Mouse (Mus musculus): Measurements from ENCODE around the gene Fam173a. TPM values are rescaled to one million over a fixed set of nuclear protein-coding genes. Genes with fewer than 3 reads are reported as not detected.

The Fam173a gene
- polyA plus RNA-seq, 1 experiment, result 114 TPM

DNA sequence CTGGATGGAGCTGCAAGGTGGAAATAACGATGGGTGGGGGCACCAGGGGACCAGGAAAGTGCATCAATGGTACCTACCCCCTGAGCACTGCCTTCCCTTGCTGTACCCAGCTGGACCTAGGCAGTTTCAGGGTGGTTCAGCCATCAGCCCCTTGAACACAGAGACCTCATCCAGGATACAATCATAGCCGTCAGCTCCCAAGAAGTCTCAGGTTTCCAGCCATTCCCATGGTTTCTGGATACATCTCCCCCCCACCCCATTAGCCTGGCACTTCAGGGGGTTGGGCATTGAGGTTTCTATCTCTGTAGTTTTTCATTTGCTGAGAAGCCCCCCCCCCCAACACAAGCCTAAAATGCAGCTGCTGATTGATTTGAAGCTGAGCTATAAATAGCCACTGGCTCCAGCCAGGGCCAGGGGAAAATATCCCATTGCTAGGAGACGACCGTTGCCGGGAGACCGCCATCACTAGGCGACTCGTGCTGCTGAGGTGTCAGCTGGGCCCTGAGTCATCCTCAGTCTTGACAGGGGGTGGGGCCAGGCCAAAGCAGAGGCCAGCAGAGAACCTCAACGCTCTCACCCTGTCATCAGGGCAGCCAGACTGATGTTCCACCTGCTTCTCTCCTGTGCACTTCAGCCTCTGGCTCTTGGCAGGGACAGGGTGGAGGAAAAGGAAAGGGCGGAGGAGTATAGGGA is 10.3 kb upstream of the Fam173a start:
- DNase-seq, result no peak
- TF ChIP-seq POLR2A (IDR thresholded peaks at IDR 0.05; ENCODE audit: borderline replicate concordance, extremely low read depth, low read depth, low read length) (no peak), CTCF (IDR thresholded peaks at IDR 0.05; ENCODE audit: insufficient read depth, low read length) (no peak)
- Histone ChIP-seq H3K4me3 (replicated peaks; ENCODE audit: extremely low read depth, low read depth, low read length) (no peak overlapping the region), H3K4me1 (ENCODE audit: control insufficient read depth, insufficient read depth, low read length) (no peaks in the 10 kb centered on the region)
- 4% methylated on average over 10 of the region's 10 CpGs for WGBS

DNA sequence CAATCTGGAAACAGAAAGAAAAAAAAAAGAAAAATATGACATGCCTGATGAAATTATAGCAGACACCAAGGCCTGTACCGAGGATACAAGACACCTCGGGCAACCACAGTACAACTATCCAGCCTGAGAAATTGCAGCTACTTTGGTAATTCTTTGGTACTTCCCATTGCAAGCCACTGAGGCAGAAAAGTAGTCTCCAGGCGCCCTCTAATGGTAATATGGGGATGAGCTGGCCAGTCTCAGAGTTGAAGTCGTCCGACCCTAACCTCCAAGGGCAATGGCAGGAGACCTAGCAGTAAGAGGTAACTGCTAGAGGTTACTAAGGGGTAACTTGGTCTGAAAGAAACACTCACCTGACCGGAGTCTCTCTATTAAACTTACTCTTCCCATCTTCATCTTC is 8.3 kb upstream of the Fam173a start:
- DNase-seq, result peak; percentile 45
- TF ChIP-seq POLR2A (IDR thresholded peaks at IDR 0.05; ENCODE audit: borderline replicate concordance, extremely low read depth, low read depth, low read length) (no peak), CTCF (IDR thresholded peaks at IDR 0.05; ENCODE audit: insufficient read depth, low read length) (peak; percentile 76)

DNA sequence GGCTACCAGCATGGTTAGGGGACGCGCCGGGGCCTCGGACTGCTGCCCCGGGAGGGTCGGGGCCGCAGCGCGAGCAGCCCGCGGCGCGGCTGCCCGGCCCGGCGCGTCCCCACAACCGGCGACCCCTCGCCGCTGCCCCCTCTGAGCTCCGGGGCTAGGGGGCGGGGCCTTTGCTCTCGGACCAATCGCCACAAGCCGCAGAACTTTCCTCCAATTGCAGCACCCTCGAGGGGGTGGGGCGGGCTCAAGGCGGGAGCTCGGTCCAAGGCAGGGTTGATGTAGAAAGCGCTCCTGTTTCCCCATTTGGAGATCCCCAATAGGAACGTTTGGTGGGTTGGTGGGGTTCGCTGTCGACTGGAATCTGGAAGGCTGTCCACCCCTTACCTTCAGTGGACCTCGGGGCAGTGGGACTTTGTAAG is 4.3 kb upstream of the Fam173a start, which contains the start of gene Metrn:
Gene Metrn (minus strand): TSS at position 186 of the 419 bp plus-strand sequence.
- WGBS, result 1% methylated on average over 35 of the region's 35 CpGs
- TF ChIP-seq CTCF (IDR thresholded peaks at IDR 0.05; ENCODE audit: insufficient read depth, low read length) (no peak), POLR2A (IDR thresholded peaks at IDR 0.05; ENCODE audit: borderline replicate concordance, extremely low read depth, low read depth, low read length) (no peak)
- Histone ChIP-seq H3K4me3 (replicated peaks; ENCODE audit: extremely low read depth, low read depth, low read length) (peak within 1 kb of the TSS; percentile 74), H3K4me1 (ENCODE audit: control insufficient read depth, insufficient read depth, low read length) (peaks cover 11% of the 10 kb centered on the region)
- DNase-seq, result peak; percentile 83

More for the DNA sequence above, 8.3 kb upstream of the Fam173a start:
- Histone ChIP-seq H3K4me3 (replicated peaks; ENCODE audit: extremely low read depth, low read depth, low read length) (no peak overlapping the region), H3K4me1 (ENCODE audit: control insufficient read depth, insufficient read depth, low read length) (peaks cover 7% of the 10 kb centered on the region; the same call in 1 of the 2 replicates)
- 4% methylated on average over 6 of the region's 6 CpGs for WGBS

DNA sequence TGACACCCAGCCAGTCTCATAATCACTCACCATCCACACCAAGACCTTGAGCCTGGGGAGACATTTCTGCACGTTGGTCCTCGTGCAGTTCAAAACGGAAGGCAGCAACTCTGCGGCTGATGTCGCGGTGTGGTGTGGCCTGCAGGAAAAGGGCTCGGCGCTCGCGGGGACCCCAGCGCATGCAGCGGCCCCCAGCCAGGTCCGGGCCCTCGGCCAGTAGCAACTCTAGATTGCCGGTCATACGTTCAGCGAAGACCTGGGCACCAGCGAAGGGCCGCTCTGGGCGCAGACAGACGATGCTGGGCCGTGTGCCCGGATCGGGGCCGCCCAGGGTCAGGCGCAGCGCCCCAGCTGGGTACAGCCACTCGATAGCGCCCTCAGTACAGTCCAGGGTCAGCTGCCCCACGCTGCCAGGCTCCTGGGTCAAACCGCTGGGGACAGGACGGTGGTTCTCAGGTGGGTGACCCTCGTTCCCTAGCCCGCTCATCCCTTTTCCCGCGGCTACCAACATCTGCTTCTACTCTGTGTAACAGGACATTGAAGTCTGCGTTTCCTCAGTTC is 3.6 kb upstream of the Fam173a start:
- peak overlapping the region; percentile 74 for H3K4me3 ChIP-seq (replicated peaks; ENCODE audit: extremely low read depth, low read depth, low read length)
- TF ChIP-seq POLR2A (IDR thresholded peaks at IDR 0.05; ENCODE audit: borderline replicate concordance, extremely low read depth, low read depth, low read length) (no peak), CTCF (IDR thresholded peaks at IDR 0.05; ENCODE audit: insufficient read depth, low read length) (no peak)
- H3K4me1 ChIP-seq (ENCODE audit: control insufficient read depth, insufficient read depth, low read length), result peaks cover 13% of the 10 kb centered on the region
- peak; percentile 33 for DNase-seq
- WGBS, result 2% methylated on average over 37 of the region's 37 CpGs

DNA sequence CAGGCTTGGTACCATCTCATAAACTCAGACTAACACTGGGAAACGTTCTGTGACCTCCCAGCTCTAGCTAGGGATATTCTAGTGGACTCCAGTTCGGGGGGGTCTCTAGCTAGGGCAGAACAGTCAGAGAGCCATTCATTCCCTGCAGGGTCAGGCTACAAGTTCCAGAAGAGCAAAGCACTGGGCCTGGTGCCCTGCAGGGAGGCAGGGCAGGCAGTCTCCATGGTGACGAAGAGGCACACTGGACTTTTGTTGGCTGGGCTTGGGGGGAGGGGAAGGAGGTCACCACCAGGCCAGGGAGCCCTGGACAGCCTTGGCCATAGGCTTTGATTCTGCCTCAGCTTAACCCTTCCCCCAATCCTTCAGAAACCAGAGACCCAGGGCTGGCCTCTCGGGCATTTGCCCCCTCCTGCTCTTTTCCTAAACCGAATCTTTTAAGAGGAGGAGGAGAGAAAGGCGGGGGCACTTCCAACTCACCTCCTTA is 3.0 kb upstream of the Fam173a start, which contains the start of gene AC134908.4:
Gene AC134908.4 (minus strand): TSS at position 51 of the 484 bp plus-strand sequence.
- TF ChIP-seq CTCF (IDR thresholded peaks at IDR 0.05; ENCODE audit: insufficient read depth, low read length) (no peak), POLR2A (IDR thresholded peaks at IDR 0.05; ENCODE audit: borderline replicate concordance, extremely low read depth, low read depth, low read length) (no peak)
- 49% methylated on average over 6 of the region's 6 CpGs for WGBS
- Histone ChIP-seq H3K4me3 (replicated peaks; ENCODE audit: extremely low read depth, low read depth, low read length) (peak within 1 kb of the TSS; percentile 74), H3K4me1 (ENCODE audit: control insufficient read depth, insufficient read depth, low read length) (peaks cover 14% of the 10 kb centered on the region)
- DNase-seq, result no peak

DNA sequence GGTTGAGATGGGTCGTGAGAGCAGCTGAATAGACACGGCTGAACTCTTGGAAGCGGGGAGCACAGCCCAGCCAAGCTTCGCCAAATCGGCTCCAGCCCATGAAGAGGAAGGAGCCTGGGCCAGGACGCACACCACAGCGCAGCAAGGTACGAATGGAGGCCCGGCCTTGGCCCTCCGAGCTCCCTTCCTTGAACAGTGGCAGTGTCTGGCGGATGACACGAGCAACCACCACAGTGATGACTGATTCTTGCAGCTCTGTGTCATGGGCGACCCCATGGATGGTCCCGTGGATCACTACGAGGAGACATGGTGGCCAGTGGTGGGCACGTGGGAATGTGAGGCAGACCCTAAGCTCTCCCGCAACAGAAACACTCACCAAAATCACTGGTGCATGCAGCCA is 2.3 kb upstream of the Fam173a start:
- DNase-seq, result no peak
- TF ChIP-seq POLR2A (IDR thresholded peaks at IDR 0.05; ENCODE audit: borderline replicate concordance, extremely low read depth, low read depth, low read length), result no peak
- TF ChIP-seq CTCF (IDR thresholded peaks at IDR 0.05; ENCODE audit: insufficient read depth, low read length), result no peak
- peaks cover 14% of the 10 kb centered on the region for H3K4me1 ChIP-seq (ENCODE audit: control insufficient read depth, insufficient read depth, low read length)
- WGBS, result 91% methylated on average over 17 of the region's 17 CpGs
- H3K4me3 ChIP-seq (replicated peaks; ENCODE audit: extremely low read depth, low read depth, low read length), result no peak overlapping the region

DNA sequence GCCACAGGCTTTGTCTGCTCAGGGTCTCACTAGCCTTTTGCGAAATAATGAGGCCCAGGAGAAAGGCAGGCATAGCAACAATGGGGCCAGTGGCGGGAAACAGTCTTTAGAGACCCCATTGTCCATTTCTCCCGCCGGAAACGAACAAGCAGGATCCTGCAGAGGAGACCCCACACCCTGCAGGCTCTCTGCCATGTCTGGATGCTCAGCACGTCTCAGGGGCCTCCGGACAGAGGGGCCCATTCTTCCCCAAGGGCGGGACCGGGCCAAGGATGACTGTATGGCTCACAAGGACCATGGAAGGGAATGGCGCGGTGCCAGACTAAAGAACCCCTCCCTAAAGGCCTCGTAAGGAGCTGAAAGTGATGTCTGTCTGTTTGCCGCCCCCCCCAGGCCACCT is 1.5 kb upstream of the Fam173a start:
- Histone ChIP-seq H3K4me1 (ENCODE audit: control insufficient read depth, insufficient read depth, low read length) (peaks cover 14% of the 10 kb centered on the region), H3K4me3 (replicated peaks; ENCODE audit: extremely low read depth, low read depth, low read length) (no peak overlapping the region)
- DNase-seq, result no peak
- WGBS, result 74% methylated on average over 13 of the region's 13 CpGs
- TF ChIP-seq POLR2A (IDR thresholded peaks at IDR 0.05; ENCODE audit: borderline replicate concordance, extremely low read depth, low read depth, low read length), result no peak
- TF ChIP-seq CTCF (IDR thresholded peaks at IDR 0.05; ENCODE audit: insufficient read depth, low read length), result no peak

DNA sequence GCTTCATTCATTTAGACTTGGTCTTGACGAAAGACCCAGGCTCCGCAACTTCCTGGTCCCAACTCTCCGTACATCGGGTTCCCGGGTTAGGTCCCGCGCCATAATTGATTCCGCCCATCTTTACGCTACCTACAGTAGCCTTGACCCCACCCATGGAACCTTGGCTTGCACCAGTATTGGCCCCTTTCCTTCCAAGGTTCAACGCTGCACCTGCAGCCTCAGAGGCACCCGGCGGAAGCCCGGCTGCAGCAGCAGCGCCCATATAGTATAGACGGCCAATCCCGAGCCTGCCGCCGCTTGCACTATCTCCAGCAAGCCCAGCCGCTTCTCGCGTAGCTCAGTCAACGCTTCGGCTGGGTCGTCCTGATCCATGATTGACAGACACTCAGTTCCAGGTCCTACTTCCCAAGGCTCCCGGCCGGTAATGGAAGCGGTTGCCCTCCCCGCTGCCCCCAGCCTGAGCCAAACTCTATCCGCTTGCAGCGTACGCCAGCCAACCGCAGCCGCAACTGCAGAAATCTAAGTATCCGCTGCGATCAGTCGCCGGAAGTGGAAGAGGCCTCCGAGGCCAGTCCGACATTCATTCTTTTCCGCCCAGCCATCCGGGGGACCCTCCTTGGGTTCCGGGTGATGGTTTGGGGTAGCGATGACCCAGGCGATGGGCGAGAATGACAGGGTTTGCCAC is 716 bp downstream of the Fam173a start:
- Histone ChIP-seq H3K4me1 (ENCODE audit: control insufficient read depth, insufficient read depth, low read length) (peaks cover 11% of the 10 kb centered on the region), H3K4me3 (replicated peaks; ENCODE audit: extremely low read depth, low read depth, low read length) (peak overlapping the region; percentile 62)
- TF ChIP-seq CTCF (IDR thresholded peaks at IDR 0.05; ENCODE audit: insufficient read depth, low read length) (no peak), POLR2A (IDR thresholded peaks at IDR 0.05; ENCODE audit: borderline replicate concordance, extremely low read depth, low read depth, low read length) (peak; percentile 73; the same call in 1 of the 2 replicates)
- WGBS, result under 1% methylated on average over 45 of the region's 45 CpGs
- DNase-seq, result peak; percentile 87

DNA sequence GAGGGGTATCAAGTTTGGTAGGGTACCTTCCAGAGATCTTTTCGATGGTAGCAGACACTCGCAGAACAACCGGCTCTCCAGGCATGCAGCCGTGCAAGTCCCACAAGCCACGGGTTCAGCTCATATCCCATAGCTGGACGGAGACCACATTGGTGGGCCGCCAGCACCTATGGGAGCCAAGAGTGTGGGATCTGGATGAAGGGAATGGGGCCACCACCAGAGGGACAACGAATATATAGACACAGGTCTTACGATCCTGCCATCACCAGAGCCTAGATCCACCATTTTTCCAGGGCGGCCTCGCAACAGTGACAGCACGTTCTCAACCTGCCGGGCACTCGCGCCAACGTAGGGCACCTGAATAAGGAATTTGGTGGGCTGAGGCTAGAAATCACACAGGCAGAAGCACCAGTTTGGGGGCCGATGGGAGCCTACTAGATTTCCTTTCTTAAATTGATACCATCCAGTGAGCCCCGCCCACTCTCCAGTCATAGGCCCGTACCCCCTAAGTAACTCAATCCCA is 1.3 kb downstream of the Fam173a start:
- TF ChIP-seq CTCF (IDR thresholded peaks at IDR 0.05; ENCODE audit: insufficient read depth, low read length), result no peak
- peak; percentile 5; the same call in 1 of the 2 replicates for TF ChIP-seq POLR2A (IDR thresholded peaks at IDR 0.05; ENCODE audit: borderline replicate concordance, extremely low read depth, low read depth, low read length)
- 22% methylated on average over 19 of the region's 19 CpGs for WGBS
- no peak for DNase-seq
- H3K4me3 ChIP-seq (replicated peaks; ENCODE audit: extremely low read depth, low read depth, low read length), result peak overlapping the region; percentile 62
- peaks cover 10% of the 10 kb centered on the region for H3K4me1 ChIP-seq (ENCODE audit: control insufficient read depth, insufficient read depth, low read length)
